Mouse (Mus musculus) intestine, embryonic 14.5 days (tissue): ENCODE measurements at regions not wholly inside any gene's neighbourhood (a gene's known extent, or its start where the extent isn't known, plus 50 kb on each side); places are given as distances from the start of the nearest gene placed in this dataset.
"Not testable (repeated sequence)": the region's sequence is repeated elsewhere in the genome, so short reads cannot be mapped to it uniquely, and the experiment has no call there.

Experiments
- ATAC-seq: fragments of 200-750 bp; cut with Nextera tagmentation; replicated peaks from 2 replicates; pipeline ENCODE4 v1.8.0; 2017; ENCODE audit warnings: low read depth, moderate number of reproducible peaks, moderate TSS enrichment, moderate library complexity; ENCODE audit not compliant: low FRiP score, low TSS enrichment
- DNase-seq: peaks from one replicate; pipeline ENCODE4 v3.0.0-alpha.2; 2018; ENCODE audit warnings: low spot score
- H3K27ac ChIP-seq: fragments of 300-500 bp; sonication (generic); 2 replicates; pipeline ENCODE4 v1.5.1; 2014; ENCODE audit warnings: low read depth, mild to moderate bottlenecking, control low read depth
- H3K27me3 ChIP-seq: fragments of 300-500 bp; sonication (generic); replicated peaks from 2 replicates; pipeline ENCODE4 v1.6.1; 2014; ENCODE audit warnings: low read length, control low read depth; ENCODE audit not compliant: control insufficient read depth, insufficient read depth
- H3K36me3 ChIP-seq: fragments of 300-500 bp; sonication (generic); 2 replicates; pipeline ENCODE4 v1.6.1; 2014; ENCODE audit warnings: low read length, control low read depth; ENCODE audit not compliant: control insufficient read depth, insufficient read depth
- H3K4me1 ChIP-seq: fragments of 300-500 bp; sonication (generic); replicated peaks from 2 replicates; pipeline ENCODE4 v1.6.1; 2014; ENCODE audit warnings: low read length, control low read depth, mixed read lengths; ENCODE audit not compliant: control insufficient read depth, insufficient read depth
- H3K4me2 ChIP-seq: fragments of 300-500 bp; sonication (generic); 2 replicates; pipeline ENCODE4 v1.6.1; 2014; ENCODE audit warnings: low read length
- H3K4me3 ChIP-seq: fragments of 300-500 bp; sonication (generic); 2 replicates; pipeline ENCODE4 v1.5.1; 2014; ENCODE audit warnings: low read depth, low read length, control low read depth, mixed read lengths
- H3K9ac ChIP-seq: fragments of 300-500 bp; sonication (generic); 2 replicates; pipeline ENCODE4 v1.6.1; 2014; ENCODE audit warnings: mild to moderate bottlenecking, low read length
- H3K9me3 ChIP-seq: fragments of 300-500 bp; sonication (generic); 2 replicates; pipeline ENCODE4 v1.6.1; 2016; ENCODE audit warnings: low read length, control low read depth; ENCODE audit not compliant: control insufficient read depth
- WGBS: fragments of 180-500 bp; shearing (Covaris S2); extraction: QIAGEN DNeasy Blood & Tissue Kit; methylation state at CpG from one replicate; pipeline ENCODE4 v1.1.7; 2014; 5-methylcytosine and 5-hydroxymethylcytosine counted together

DNA sequence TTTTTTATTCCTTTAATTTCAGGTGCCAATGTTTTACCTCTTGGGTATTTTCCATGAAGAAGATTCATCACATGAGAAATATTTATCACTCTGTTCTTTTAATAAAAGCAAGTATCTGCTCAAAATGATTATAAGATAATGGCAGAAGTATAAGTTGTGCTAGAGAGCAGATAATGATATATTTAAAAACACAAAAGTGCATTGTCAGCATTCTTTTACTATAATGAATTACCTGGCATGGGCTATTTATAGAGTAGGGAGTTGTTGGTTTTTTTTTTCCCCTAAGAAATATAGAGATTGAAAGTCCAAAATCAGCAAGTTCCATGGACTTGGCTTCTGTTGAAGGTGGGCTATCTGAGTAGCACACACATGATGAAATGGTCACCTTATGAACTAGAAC, 292.7 kb downstream of the Pou4f1 start:
- Histone ChIP-seq H3K36me3 (no peaks in the 10 kb centered on the region), H3K4me1 (no peaks in the 10 kb centered on the region), H3K4me3 (no peak overlapping the region), H3K27ac (no peak overlapping the region), H3K9ac (no peak overlapping the region), H3K9me3 (no peaks in the 10 kb centered on the region), H3K4me2 (no peak overlapping the region), H3K27me3 (no peaks in the 10 kb centered on the region)
- DNase-seq (no peak), ATAC-seq (no peak)

DNA sequence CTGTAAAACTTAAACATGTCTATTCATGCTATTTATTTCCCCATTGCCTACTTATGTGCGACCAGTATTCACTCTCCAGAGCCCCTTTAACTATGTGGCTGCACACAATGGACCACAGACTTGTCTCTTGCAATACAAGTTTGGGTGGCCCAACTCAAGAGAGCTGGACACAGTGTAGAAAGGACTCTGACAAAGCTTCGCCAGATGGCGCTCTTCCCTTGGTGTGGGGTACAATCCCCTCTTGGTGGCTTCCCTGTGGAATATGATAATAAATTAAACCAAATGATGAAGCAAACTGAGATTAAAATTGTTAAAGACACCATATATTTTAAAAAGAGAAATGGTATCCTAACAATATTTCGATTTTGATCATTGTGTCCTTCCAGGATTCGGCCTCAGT, 302.6 kb upstream of the Ednrb start:
- H3K36me3 ChIP-seq = no peaks in the 10 kb centered on the region
- no peaks in the 10 kb centered on the region for H3K9me3 ChIP-seq
- no peak overlapping the region for H3K27ac ChIP-seq
- H3K9ac ChIP-seq = no peak overlapping the region
- no peak for DNase-seq
- no peaks in the 10 kb centered on the region for H3K4me1 ChIP-seq
- ATAC-seq = no peak
- WGBS = 55% methylated on average over 5 of the region's 5 CpGs
- H3K4me3 ChIP-seq = no peak overlapping the region
- H3K4me2 ChIP-seq = no peak overlapping the region
- no peaks in the 10 kb centered on the region for H3K27me3 ChIP-seq

DNA sequence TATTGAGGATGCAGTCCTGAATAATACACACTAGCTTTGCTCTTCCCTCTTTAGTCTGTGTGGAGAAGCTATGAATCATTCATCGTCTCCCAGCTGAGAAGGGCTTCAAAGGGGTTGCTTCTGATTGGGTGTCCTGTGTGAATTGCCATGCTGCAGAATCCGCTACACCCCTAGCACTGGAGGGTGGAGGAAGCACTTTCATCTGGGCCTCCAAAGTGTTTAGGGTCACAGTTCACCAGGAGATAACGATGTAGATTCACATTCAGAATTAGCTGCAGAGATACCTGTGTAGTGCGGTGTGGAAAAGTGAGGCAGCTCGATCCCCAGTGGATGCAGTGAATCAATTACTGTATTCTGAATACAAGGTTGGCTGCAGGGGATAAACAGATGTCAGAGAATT, 301.2 kb upstream of the Ednrb start:
- DNase-seq (no peak), ATAC-seq (no peak)
- Histone ChIP-seq H3K4me2 (no peak overlapping the region), H3K9me3 (no peaks in the 10 kb centered on the region), H3K4me1 (no peaks in the 10 kb centered on the region), H3K27me3 (no peaks in the 10 kb centered on the region), H3K9ac (no peak overlapping the region), H3K4me3 (no peak overlapping the region), H3K27ac (no peak overlapping the region), H3K36me3 (no peaks in the 10 kb centered on the region)
- WGBS = 37% methylated on average over 5 of the region's 5 CpGs

DNA sequence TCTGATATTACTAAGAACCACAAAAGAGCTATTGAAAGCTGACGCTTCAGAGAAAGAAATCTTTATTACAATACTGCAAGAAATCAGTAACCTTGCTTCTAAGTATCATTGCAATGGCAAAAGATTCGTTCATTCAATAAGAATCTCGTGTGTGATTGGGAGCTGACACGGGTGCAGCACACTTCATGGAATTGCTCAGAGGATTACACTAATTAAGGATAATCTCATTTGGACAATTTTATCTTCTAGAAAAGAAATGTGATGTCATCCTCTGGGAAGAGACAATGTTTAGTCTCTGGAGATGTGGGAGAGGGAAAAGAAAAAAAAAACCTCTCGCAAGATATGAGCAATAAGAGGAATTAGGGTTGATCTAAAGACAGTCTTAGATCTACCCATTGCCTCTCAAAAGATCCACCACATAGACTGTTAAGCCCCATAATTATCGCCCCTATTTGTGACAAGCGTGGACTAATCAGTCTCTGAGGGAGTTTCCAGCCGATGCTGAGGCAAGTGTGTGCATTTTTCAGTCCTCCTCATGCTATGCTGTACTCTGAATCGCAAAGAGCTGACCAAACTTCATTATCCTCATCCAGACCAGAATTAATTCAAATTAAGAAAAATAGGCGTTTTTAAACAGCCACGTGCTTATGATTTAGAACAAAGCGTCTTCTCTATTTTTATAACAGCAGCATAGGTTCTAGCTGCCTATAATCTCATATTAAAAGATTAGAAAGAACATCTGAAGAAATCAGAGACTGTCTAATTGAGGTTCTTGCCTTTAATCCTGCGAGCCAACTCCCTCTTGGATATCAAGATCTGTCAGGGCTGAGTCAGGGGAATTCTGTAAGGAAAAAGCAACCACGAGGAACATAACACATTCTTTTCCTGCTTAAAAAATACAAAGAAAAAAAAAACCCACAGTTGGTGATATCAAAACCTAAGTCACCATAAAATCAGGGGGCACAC, 271.1 kb upstream of the Ednrb start:
- no peak overlapping the region for H3K27ac ChIP-seq
- no peaks in the 10 kb centered on the region for H3K4me1 ChIP-seq
- H3K9ac ChIP-seq = no peak overlapping the region
- DNase-seq = no peak
- H3K36me3 ChIP-seq = no peaks in the 10 kb centered on the region
- no peaks in the 10 kb centered on the region for H3K27me3 ChIP-seq
- WGBS = 81% methylated on average over 14 of the region's 14 CpGs
- H3K9me3 ChIP-seq = no peaks in the 10 kb centered on the region
- ATAC-seq = no peak
- H3K4me3 ChIP-seq = no peak overlapping the region
- no peak overlapping the region for H3K4me2 ChIP-seq

DNA sequence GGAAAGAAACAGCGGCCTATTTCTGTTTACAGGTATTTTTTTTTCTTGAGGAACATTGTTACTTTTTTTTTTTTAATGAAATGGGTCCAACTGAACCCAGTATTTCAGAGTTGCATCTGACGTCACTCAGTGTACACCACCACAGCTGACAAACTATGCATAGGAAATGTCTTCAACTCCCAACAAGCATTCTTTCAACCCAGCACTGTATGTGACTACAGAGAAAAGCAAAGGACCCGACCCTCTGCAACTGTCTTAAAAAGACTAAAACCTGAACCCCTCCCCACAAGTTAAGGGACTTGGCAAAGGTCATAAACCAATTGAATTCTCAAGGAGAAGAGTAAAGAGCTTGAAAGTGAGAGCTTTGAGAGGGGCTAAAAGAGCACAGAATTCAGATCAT, 270.0 kb upstream of the Ednrb start:
- no peak for ATAC-seq
- H3K4me1 ChIP-seq = no peaks in the 10 kb centered on the region
- H3K9me3 ChIP-seq = no peaks in the 10 kb centered on the region
- H3K36me3 ChIP-seq = no peaks in the 10 kb centered on the region
- H3K4me2 ChIP-seq = no peak overlapping the region
- WGBS = 77% methylated on average over 3 of the region's 3 CpGs
- H3K4me3 ChIP-seq = no peak overlapping the region
- no peak overlapping the region for H3K9ac ChIP-seq
- no peak overlapping the region for H3K27ac ChIP-seq
- H3K27me3 ChIP-seq = no peaks in the 10 kb centered on the region
- DNase-seq = no peak

DNA sequence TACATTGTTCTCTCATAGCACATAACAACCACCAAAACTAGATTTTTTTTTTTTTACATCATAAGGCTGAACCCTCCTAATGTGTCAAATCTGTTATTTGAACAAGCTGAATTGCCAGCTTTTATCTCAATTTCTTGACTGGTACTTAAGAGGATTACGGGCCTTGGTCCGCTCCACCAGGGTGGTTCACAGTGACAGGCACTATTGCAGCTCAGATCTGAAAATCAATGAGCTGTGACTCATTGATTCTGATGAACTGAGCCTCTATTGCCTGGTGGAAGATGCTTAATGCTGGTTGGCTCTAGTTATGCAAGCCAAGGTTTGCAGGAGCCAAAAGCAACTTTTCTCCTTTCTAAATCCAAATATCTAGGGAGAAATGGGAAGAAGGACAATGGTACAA, 269.2 kb upstream of the Ednrb start:
- no peak overlapping the region for H3K27ac ChIP-seq
- no peaks in the 10 kb centered on the region for H3K9me3 ChIP-seq
- 88% methylated on average over 2 of the region's 2 CpGs for WGBS
- H3K27me3 ChIP-seq = no peaks in the 10 kb centered on the region
- no peak overlapping the region for H3K9ac ChIP-seq
- H3K4me2 ChIP-seq = no peak overlapping the region
- no peaks in the 10 kb centered on the region for H3K4me1 ChIP-seq
- ATAC-seq (no peak), DNase-seq (no peak)
- H3K4me3 ChIP-seq = no peak overlapping the region
- H3K36me3 ChIP-seq = no peaks in the 10 kb centered on the region

DNA sequence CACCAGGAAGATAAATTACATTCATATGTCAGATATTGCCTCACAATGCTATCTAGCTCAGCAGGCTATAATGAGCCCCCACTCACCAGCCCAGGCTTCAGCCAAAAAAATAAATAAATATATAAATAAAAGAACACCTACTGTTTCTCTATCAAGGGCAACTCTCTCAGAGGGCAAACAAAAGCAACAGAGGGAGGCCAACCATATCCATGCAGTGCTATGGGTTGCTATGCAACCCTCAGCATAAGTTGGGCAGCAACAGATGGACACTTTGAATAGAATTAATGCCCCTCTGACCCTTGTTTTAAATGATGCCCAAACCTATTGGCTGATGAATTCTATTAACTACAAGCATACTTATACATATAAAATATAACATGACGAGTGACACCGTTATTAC, 242.2 kb upstream of the Ednrb start:
- H3K27ac ChIP-seq = no peak overlapping the region
- no peaks in the 10 kb centered on the region for H3K27me3 ChIP-seq
- WGBS = 96% methylated on average over 2 of the region's 2 CpGs
- ATAC-seq (no peak), DNase-seq (no peak)
- H3K4me1 ChIP-seq = no peaks in the 10 kb centered on the region
- no peak overlapping the region for H3K4me2 ChIP-seq
- no peak overlapping the region for H3K9ac ChIP-seq
- H3K9me3 ChIP-seq = no peaks in the 10 kb centered on the region
- H3K4me3 ChIP-seq = no peak overlapping the region
- H3K36me3 ChIP-seq = no peaks in the 10 kb centered on the region

DNA sequence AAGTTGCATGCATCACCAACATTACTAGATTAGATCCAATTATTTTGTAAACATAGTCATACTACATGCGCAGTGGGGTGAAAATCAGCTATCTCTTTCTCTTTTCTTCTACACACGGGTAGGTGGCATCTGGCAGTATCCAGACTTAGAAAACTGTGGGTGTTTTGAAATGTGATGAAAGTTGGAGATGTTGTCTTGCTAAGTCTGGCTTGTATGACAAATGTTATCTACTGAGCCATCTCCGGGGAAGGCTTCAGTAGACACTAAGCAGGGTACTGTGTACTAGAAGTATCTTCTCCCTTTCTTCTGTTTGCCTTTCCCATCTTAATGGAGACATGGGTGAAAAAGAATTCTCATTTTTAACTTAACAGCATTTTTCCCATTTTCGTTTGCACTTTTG, 220.0 kb upstream of the Ednrb start:
- H3K27me3 ChIP-seq, H3K4me2 ChIP-seq, H3K4me1 ChIP-seq, DNase-seq, H3K4me3 ChIP-seq, H3K9ac ChIP-seq, ATAC-seq, H3K36me3 ChIP-seq, H3K27ac ChIP-seq, H3K9me3 ChIP-seq: not testable (repeated sequence)
- WGBS = 50% methylated on average over 1 of the region's 4 CpGs

DNA sequence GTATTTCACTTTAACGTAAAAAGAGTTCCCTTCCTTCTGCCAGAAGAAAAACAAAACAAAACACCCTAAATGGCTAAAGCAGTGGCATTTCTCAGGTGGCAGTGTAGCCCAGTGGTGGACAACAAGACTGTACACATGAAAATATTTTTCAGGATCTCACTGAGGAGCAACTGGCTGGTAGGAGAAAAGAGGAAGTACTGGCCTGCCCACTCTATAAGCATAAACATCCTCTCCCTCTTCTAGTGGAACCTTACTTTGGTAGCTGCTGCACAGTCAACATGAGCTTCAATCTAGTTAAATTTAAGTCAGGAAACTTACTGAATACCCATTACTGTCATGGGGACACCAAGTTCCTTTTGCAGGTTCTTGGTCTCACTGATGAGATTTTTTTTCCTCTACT, 209.5 kb upstream of the Ednrb start:
- no peaks in the 10 kb centered on the region for H3K4me1 ChIP-seq
- ATAC-seq (no peak), DNase-seq (no peak)
- no peaks in the 10 kb centered on the region for H3K36me3 ChIP-seq
- H3K27ac ChIP-seq = no peak overlapping the region
- H3K4me2 ChIP-seq = no peak overlapping the region
- H3K9ac ChIP-seq = no peak overlapping the region
- H3K9me3 ChIP-seq = no peaks in the 10 kb centered on the region
- H3K4me3 ChIP-seq = no peak overlapping the region
- 81% methylated on average over 1 of the region's 1 CpGs for WGBS
- H3K27me3 ChIP-seq = no peaks in the 10 kb centered on the region
